Mouse (Mus musculus) right cerebral cortex, postnatal 25 days (tissue): ENCODE data around the gene Med17.

Source experiments
- DNase-seq: peaks from one replicate; pipeline ENCODE4 v3.0.0; 2022

Gene Med17

DNA sequence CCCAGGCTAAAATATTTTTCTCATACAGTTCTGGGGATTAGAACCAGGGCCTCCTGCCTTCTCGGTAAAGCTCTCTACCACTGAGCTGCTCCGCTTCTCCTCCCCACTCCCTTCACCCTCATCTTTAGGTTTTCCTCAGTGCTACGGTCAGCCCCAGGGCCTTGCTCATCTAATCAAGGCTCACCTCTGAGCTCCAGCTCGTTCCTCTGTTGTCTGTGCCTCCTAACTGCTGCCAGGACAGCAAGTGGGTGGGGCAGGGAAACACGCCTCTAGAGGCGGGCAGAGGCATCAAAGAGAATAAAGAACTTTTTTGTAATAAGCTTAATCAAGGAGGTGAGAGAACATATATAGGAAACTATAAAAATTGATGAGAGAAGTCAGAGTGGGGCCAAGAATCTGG is 8.1 kb upstream of the Med17 start:
- no peak for DNase-seq

GRCm38 (mm10) chr9:15285443-15285842 is 5.7 kb upstream of the Med17 start:
- no peak for DNase-seq

- DNase-seq, result no peak
Observed at GRCm38 (mm10) chr9:15280491-15280879, 754 bp upstream of the Med17 start.

- DNase-seq, result no peak
Observed at GRCm38 (mm10) chr9:15279139-15279648, 537 bp downstream of the Med17 start.

DNA sequence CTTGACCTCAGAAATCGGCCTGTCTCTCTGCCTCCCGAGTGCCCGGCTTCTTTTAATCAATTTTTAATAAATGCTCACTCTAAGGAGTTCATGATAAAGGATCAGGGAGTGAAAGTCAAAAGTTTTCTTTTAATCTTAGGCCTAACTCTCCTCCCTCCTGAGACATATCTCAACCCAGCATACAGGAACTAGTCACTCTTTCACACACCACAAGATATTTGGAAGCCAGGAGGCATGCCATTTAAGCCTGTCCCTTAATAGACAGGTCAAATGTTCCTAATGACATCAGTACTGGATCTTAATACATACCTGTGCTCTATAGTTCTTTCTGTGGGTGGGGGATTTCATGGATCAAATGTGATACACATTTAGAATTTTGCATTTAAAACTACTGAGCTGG is 1.4 kb downstream of the Med17 start:
- DNase-seq, result no peak

DNA sequence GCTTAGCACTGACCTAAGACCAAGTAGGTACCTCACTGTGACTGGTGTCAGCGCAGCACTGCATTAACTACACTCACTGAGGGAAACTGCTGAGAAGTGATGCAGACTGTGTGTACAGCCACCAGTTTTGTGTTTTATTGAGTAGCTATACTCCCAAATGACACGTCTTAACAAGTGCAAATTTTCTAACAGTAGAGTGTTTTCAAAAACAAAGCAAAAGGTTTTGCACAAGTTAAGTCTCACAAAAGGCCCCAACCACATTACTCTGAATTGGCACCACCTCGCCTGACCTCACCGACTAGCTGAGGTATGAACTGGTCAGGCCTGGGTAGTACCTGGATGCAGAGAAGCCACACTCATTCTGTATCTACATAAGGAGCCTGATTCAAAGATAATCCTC is 2.9 kb downstream of the Med17 start:
- no peak for DNase-seq

- DNase-seq, result no peak
Observed at GRCm38 (mm10) chr9:15273981-15274380, 5.8 kb downstream of the Med17 start.

GRCm38 (mm10) chr9:15263487-15263886 is 16.2 kb downstream of the Med17 start:
- DNase-seq, result no peak

GRCm38 (mm10) chr9:15261980-15262379 is 17.8 kb downstream of the Med17 start:
- no peak for DNase-seq

GRCm38 (mm10) chr9:15256214-15256613 is 23.5 kb downstream of the Med17 start:
- DNase-seq, result no peak

- DNase-seq, result no peak
Observed at GRCm38 (mm10) chr9:15254501-15254900, 25.2 kb downstream of the Med17 start.

- no peak for DNase-seq
Observed at GRCm38 (mm10) chr9:15252196-15252595, 27.5 kb downstream of the Med17 start.

- no peak for DNase-seq
Observed at GRCm38 (mm10) chr9:15250376-15250775, 29.4 kb downstream of the Med17 start.

DNA sequence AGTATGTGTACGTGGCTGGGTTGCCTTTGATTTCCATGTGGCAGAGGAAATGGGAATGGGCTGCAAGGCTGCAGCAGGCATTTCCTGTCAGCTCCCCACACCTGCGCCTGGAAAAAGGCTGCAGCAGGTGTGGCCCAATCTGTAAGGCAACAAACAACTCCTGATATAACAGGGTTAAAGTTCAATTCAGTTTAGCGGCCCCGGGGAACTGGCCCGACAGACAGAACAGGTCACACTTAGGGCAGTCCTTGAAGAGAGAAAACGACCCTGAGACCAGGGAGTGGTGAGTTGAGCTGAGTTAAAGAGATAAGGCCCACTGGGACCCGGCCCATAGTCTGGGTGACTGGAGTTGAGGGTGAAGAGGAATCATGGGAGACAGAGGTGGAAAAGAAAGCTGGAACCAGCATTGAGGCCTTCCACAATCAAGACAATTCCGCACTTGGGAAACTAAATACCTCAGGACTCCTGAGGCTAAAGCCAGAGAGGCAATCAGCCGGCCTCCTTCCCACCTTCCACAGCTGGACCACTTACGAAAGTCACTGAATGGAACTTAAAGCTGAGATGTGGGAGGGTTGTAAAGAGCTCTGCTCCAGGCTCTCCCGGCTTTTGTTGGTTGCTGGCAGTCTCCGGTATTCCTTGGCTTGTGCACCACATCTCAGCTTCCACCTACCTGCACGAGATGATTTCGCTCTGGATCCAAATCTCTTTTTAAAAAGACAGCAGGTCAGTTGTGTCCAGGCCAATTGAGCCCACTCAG is 34.2 kb downstream of the Med17 start:
- DNase-seq, result no peak

DNA sequence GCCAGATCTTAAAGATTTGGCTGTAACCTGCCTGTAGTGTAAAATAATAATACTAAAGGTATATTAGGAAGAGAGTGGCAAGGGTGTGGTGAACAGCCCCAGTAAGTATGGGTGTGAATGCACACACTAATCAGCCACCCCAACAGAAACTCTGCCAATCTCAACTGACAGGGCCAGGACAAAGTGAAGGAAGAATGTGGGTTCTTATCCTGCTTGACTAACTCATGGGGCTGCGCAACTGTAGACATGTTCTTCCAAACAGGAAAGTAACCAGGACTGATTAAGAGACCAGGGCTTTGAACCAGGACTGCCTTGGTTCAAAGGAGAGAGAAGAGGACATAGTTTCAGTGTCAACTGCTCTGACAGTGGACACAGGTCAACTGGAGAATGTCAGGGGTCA is 37.6 kb downstream of the Med17 start:
- no peak for DNase-seq

DNA sequence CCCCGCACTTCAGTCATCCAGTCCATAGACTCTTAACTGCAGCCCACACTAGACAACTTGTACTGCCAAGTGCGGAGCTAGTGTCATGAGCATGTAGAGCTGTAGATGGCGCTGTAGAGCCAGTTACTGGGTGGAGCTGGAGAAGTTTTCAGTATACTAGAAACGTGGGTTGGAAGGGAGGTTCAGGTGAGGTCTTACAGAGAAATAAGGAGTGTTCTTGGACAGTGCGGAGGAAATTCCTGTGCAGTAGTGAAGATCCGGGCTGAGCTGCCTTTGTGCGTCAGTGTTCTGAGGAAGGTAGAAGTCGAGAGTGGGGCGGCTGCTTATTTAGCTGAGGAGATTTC is 38.2 kb downstream of the Med17 start:
- DNase-seq, result peak; percentile 29

- DNase-seq, result no peak
Observed at GRCm38 (mm10) chr9:15240863-15241595, 38.7 kb downstream of the Med17 start.

DNA sequence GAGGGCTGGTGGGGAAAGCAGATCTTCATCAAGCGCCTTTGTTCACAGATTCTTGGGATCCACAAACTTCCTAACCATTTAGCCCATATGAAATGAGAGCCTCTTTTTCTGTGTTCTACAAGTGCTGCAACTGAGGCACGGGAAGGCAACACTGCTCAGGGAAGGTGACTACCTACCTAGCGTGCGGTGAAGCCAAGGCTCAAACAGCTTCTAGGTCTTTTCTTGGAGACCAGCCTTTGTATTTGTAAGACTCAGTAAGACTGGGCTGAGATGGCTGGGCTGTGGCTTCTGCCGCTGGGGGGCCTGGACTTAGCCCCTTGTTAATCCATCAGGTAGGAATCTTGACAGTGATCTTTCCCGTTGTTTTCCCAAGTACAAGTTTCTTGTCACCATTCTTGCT is 39.7 kb downstream of the Med17 start:
- DNase-seq, result no peak

DNA sequence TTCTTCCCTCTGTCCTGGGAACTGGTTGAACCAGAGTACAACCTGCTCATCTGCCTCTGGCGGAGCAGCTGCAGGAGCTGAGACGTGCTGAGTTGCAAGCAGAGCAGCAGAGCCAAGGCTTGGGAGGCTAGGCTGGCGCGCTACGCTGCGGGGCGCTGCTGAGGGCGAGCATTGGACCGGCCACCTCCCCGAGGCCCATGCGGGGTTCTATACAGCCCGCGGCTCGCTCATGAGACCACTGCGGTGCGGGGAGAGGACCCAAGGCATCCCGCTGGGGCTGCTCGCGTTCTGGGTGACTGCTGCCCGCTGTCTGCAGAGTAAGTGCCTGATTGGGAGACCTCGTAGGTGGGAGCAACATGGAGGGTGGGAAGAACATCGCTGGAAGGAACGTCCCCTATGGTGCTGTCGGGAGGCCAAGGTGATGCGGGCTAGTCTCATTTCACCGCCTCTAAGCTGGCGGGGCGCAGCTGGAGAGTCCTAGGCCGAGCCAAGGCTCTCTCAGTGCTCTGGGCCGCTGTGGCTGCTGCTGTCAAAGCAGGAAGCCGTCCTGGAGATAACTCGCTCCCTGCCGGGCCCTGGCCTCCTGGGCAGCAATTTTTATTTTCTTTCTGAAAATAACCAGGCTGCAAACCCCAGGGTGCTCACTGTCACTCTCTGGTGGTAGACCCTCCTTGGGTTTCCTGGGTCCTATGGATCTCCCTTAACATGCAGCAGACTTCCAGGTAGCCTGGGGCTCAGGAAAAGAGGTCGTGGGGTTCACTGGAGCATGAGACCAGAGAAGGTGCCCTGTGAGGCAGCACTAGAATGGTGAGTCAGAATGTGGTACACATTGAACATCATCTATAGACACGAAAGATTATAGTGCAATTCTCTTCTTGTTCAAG is 40.4 kb downstream of the Med17 start, which contains the start of gene Vstm5:
Vstm5 (plus strand) TSS at position 4 of the 884 bp plus-strand sequence.
- DNase-seq, result peak; percentile 38

GRCm38 (mm10) chr9:15238297-15238990 is 41.3 kb downstream of the Med17 start:
- DNase-seq, result no peak

DNA sequence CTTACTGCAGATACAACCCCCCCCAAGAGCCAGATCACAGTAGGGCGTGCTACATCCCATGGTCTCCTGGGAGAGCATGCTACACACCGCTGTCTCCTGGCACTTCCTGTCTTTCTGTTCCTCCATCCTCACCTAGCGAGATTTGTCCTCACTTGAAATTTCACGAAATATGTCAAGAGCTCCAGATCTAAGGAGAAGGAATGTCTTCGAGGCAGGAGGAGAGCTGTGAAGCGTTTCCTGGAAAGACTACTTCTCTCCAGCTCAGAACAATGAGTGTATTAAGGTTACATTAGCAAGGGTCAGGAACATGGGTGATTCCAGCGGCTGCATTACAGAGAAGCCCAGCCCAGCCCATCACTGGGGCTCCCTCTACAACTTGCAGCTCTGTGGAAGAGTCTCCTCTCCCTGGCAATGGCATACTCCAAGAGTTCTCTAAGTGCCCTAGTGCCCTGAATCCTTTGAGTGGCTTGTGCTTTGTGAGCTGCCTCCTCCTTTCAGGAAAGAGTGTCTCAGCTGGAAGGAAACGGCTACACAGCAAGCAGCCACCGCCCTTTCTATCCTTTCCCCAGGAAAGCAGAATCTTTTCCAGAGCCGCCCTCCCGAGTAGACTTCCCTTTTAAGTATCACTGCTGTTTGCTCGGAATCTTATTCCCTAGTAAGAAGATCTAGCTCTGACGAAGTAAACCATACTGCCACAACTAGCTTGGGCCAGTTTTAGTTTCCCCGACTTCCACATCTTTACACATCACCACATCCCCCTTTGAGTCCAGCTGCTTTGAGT is 42.0 kb downstream of the Med17 start:
- no peak for DNase-seq

- DNase-seq, result no peak
Observed at GRCm38 (mm10) chr9:15235986-15236385, 43.7 kb downstream of the Med17 start.
